Mouse (Mus musculus) G1E-ER4 (cell line): Measurements from ENCODE around the gene Wnt6. TPM values are rescaled to one million over a fixed set of nuclear protein-coding genes. Genes with fewer than 3 reads are reported as not detected.

Experiments used
- GATA1 ChIP-seq: IDR thresholded peaks from one replicate; pipeline ENCODE4 v1.8.0; 2012; ENCODE audit warnings: low read length, inconsistent platforms
- polyA plus RNA-seq: library from polyadenylated mRNA; stranded (reverse); fragments of >175 nt; gene quantifications from 2 replicates; pipeline ENCODE4 v1.2.3, GENCODE M21; 2012

The Wnt6 gene
- polyA plus RNA-seq: not detected in 2 replicates

DNA sequence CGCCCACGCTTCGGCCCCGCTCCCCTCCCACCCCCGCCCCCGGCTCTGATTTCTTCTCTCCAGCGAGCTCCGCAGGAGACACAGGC, at the start of gene Wnt6:
Wnt6 (plus strand) TSS at position 48 of the 86 bp plus-strand sequence.
- TF ChIP-seq GATA1: no peak

DNA sequence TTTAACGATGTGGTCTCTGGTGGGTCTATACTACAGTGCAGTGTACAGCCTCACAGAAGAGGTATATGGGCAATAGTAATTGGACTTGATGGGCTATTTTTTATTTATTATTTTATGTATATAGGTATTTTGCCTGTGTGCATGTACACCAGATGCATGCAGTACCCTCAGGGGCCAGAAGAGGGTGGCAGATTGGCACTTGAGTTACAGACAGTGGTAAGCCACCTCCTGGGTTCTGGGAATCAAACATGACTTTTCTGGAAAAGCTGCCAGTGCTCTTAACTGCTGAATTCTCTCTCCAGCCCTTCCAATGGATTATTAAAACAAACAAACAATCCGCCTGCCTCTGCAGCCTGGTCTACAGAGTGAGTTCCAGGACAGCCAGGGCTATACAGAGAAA, 47.9 kb upstream of the Wnt6 start:
- no peak for TF ChIP-seq GATA1

DNA sequence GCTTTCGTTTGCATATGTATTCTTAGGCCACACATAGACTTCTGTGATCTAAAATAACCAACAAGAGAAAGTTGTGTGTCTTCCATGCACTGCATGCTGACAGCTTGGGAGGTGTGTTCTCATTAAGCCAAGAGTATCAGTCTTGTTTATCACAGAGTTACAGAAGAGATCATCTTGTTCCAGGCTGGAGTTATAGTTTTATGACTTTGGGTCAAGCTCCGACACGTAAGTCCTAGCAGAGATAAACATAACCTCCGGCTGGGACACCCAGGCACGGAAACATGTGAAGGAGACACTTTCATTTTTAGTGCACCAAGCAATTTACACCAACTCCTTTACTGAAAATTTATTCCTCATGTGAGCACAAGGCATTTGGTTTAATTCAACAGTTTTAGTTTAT, 45.6 kb upstream of the Wnt6 start:
- no peak for TF ChIP-seq GATA1

DNA sequence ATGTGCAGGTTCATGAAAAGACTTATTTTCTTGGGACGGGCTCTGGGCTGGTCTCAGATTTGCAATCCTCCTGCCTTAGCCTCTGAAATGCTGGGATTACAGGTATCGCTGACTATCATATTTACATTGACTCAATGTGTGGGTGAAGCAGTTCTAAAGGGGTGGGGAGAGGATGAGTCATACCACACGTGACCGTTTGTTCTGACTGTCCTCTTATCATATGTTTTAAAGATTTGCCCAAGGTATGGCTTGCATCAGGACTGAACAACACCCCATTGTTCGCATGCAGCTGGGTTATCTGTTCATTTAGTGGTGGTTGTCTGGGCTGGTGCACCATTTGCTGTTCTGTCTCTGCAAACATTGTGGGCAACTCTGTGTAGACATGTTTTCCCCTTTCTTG, 45.0 kb upstream of the Wnt6 start:
- no peak for TF ChIP-seq GATA1

DNA sequence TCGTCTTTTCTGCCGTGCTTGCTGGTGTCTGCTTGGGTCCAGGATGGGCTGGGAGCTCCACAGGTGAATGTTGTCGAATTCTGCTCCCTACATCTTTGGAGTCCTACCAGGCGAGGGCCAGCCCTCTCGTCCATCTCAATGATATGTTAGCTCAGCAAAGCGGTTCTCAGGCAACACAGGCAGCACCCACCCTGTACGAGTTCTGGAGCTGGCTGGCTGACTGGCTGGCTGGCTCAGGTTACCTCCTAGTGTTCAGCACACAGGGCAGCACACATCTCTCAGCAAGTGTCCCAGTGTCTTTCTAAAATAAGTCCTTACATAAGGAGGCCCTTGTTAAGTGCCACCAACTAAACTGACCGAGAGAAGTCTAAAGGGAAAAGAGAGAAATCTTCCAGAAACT, 43.2 kb upstream of the Wnt6 start:
- no peak for TF ChIP-seq GATA1

DNA sequence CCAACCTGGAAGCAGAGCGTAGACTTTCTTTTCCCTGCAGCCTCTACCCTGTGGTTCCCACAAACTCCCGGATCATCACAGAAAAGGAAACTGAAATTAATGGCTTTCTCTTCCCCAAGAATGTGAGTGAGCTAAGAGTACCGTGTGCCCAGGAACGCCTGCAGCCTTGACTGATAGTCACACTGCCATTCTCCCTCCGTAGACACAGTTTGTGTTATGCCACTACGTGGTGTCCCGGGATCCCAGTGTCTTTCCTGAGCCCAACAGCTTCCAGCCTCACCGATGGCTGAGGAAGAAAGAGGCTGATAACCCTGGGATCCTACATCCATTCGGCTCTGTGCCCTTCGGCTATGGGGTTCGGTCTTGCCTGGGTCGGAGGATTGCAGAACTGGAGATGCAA, 34.7 kb upstream of the Wnt6 start:
- TF ChIP-seq GATA1: no peak

DNA sequence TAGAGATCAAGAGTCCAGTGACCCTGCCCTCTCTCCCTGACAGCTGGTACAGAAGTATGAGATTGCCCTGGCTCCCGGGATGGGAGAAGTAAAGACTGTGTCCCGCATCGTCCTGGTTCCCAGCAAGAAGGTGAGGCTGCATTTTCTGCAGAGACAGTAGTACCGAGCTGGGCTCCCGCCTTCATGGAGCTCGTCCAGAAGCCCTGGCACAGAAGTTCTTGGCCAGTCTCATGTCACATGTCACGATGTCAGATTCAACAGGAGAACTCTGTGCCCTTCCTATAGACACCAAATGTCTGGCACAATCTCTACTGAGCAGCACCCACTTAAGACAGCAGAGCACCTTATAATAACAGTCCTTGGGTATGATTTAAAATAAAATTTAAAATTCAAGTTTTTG, 34.2 kb upstream of the Wnt6 start:
- TF ChIP-seq GATA1: no peak

DNA sequence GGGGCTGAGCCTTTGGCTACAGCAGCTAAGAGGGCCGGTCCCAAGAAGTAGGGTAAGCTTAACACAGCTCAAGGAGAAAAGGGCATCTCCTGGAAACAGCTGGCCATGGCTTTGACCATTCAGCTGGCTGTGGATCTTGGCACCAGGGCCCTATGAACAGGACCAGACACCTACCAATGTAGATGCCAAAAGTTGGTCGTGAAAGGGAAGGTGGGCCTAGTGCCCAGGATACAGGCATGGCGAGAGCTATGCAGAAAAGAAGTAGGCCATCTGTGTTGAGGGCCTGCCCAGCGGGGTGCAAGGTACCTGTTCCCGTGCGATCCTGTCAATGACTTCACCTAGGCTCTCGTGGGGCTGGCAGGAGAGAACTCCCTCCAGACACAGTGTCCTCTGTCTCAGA, 30.8 kb upstream of the Wnt6 start:
- TF ChIP-seq GATA1: no peak

DNA sequence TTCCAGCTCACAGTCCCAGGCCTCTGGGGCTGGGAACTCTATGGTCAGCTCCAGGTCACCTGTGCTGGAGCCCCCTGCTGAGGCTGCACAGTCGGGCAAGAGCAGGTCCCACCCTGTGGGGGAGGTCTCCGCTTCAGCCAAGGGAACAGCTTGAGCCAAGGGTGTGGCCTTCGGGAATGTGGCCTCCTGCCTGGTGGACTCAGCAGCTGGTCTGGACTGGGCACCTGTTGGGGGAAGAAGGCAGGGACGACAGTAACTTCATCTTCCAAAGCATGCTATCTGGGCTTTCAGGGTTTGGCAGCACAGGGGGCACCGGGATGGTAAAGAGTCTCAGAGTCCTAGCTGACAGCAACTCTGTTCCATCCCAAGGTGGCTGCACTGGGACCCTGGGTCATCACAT, 24.4 kb upstream of the Wnt6 start:
- TF ChIP-seq GATA1: no peak

DNA sequence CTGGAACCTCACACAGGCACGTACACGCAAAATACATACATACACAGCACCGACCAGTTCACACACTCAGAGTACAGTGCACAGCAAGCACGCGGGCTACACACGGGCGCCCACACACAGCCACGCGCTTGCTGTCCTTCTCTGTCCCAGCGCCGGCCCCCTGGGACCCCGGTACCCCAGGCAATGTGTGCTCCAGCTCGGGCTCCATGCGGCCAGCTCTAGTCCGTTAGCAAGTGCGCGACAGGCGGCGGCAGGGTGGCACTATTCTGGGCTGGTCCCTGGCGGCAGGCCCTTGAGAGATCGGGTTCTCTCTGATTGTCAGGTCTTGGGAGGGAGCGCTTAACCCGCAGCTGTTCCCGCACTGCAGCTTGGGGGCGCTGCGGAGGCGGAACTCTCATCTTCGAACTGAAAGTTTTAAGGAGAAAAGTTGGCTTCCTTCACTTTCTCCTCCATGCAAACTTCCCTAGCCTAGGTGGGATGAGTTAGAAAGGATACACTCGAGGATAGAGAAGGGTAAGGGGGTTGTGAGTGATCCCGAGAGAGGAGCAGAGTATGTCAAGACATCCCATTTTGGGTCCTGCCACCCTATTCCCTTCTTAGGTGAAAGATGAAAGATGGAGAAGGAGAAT, 22.9 kb upstream of the Wnt6 start, which contains the start of gene Prkag3:
Prkag3 (minus strand) TSS at position 579 of the 629 bp plus-strand sequence.
- TF ChIP-seq GATA1: no peak

DNA sequence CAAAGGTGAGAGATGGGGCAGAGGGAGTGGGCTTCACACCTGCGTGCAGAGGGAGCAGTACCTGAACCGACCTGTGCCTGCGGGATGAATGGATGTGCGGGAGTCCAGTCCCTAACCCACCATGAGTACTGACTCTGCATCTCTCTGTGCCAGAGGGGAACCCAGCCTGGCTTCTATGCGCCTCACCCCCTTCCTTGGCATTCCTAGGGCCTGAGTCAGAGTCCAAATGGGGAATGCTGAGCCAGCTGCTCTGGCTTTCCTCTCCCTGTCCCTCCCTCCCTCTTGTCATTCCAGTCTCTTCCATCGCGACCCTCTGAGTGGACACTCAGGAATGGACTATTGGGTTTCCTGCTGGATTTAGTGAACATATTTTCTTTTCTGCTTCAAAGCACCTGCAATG, 22.4 kb upstream of the Wnt6 start:
- TF ChIP-seq GATA1: no peak

DNA sequence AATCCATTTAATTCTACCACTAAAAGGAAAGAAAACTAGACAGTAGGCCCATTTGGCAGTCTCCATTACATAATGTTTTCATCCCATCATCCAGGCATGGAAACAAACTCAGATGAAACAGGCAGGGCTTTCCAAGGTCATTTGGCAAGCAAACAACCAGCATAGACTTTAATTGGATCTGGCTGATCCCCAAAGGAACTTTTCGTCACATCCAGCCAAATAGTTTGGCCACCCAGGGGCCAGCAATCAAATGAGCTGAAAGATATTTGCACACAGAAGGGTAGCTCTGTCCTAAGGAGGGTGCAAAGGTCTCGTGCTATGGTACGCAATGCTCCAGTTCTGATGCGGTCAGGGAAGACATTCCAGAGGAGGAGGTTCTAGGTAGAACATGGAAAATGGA, 21.0 kb upstream of the Wnt6 start:
- no peak for TF ChIP-seq GATA1

DNA sequence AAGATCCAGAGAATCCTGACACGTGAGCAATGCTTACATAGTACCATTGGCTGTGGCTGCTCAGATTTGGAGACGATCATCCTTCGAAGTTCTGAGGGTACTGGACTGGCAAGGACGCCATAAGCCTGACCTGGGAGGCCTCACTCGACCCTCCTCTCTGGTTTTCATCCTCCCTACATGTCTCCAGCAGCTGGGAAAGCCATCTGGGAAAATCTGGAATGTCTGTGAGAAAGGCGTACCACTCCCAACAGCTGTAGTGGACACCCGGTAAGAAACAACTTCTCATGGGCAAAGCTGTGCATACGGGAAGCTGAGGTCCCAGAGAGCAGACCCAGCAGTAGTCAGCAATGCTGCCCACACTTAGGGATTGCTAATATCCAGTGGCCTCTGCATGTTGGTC, 19.5 kb upstream of the Wnt6 start:
- TF ChIP-seq GATA1: no peak

DNA sequence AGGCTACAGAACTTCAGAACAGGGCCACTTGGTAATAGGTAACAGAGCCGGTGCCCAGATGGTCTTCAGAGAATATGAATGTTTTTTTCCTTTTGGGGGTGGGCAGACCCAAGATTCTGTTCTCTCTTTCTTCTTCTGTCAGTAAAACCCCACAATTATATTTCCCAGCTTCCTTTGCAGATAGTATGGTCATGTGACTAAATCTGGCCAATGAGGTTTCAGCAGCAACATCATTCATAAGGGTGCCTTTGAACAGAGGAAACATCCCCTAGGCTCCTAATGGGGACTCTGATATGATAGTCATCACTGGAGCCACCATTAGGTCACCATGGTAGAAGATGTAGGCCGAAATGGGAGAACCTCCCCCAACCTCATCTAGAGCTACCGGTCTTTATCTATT, 18.9 kb upstream of the Wnt6 start:
- no peak for TF ChIP-seq GATA1

DNA sequence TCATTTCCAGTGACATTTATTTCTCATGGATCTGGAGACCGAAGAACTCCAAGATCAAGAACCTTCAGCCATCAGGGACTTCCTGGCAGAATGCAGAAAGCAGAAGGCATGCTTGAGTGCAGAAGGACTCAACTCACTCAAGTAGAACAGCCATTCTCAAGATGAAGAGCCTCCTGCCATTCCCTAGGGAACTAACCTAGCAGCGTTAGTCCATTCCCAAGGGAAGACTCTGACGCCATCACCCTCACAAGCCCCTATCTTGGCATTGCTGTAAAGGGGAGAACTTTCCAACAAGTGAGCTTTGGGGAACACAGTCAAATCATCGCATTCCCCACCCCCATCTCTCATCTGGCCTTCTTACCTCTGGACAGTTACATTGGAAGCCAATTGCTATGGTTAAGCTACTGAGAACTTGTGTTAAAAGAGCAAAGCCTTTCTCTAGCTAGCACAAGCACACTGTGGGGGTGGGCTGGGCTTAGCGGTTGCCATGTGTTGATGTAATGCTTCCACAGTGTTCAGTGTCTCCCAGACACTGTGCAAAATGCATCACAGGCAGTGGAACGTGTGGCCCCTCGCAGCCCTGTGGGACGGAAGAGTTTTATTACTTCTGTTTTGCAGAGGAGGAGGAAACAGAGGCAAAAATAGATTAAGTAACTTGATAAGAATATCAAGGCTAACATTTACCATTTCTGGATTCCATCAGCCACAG, 18.3 kb upstream of the Wnt6 start:
- TF ChIP-seq GATA1: no peak

DNA sequence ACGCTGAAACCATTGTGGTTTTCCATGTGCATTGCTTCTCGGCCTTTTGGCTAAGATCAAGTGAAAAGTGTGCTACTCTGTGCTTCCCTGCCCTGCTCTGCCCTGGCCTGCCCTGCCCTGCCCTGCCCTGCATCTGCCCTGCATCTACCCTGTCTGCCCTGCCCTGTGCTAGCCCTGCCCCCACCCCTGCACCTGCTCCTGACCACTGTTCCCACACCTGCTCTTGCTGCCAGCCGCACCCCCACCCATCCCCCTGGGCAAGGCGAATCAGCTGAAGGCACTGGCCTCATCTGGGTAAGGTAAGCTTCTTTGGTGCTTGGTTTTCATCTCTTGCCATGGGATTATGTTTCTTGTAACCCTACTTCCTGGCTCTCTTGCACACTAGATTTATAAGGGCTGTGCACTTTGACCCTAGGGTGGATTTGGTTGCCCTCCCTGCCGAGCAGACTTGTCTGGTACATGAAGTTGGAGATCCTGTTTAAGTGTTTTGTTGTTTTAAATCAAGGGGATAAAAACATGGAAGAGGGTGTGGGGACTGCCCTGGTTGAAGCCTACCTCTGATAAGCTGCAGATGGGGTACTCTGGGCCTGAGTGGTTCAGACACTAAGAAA, 17.4 kb upstream of the Wnt6 start:
- TF ChIP-seq GATA1: no peak

DNA sequence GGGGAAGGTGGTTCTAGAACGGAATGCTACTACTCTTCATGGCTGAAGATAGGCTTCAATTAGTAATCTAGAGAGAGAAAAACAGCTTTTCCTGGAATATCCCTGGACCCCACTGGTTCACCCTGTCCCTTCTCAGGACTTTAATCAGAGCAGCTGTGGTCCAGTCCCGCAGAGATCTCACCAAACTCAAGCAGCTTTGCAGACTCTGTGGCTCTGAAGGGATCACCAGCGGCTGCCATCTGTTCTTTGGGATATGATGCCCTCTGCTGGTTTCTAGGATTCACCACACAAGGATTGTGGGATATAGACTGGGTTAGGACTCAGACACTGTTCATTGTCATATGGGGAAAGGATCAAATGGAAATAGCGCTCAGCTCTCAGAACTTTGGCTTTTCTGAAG, 11.9 kb upstream of the Wnt6 start:
- no peak for TF ChIP-seq GATA1

DNA sequence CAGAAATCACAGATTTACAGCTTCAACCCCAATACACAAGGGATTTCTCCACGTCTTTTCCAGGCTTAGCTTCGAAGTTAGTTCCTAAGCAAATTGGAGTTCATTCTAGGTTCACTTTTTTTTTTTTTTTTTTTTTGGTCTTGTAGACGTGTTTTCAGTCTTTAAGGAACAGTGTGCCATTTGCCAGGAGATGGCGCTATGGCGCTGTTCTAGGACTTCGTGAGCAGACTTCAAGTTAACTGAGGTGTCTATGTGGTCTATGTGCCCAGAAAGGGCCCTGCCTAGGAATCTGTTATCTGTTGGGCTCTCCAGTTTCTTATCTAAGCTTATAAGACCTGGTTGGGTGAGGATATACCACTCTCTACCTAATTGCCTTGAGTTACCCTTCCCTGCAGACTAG, 8.6 kb upstream of the Wnt6 start:
- TF ChIP-seq GATA1: no peak
